Mouse (Mus musculus) megakaryocyte, embryonic 14.5 days (primary cell): ENCODE results near the gene Lrp1. TPM values are rescaled to one million over a fixed set of nuclear protein-coding genes. Genes with fewer than 3 reads are reported as not detected.

Experiments used
- H3K27me3 ChIP-seq: replicated peaks from 2 replicates; pipeline ENCODE3; 2012; ENCODE audit warnings: inconsistent platforms
- H3K36me3 ChIP-seq: replicated peaks from 2 replicates; pipeline ENCODE3; 2012; ENCODE audit warnings: low read length, inconsistent platforms, mixed read lengths
- H3K4me1 ChIP-seq: 2 replicates; pipeline ENCODE4 v1.6.1; 2012; ENCODE audit warnings: inconsistent platforms
- H3K4me3 ChIP-seq: replicated peaks from 2 replicates; pipeline ENCODE3; 2012; ENCODE audit warnings: moderate library complexity, mild to moderate bottlenecking, inconsistent platforms
- H3K9me3 ChIP-seq: 2 replicates; pipeline ENCODE4 v1.6.1; 2012; ENCODE audit warnings: inconsistent platforms
- FLI1 ChIP-seq: IDR thresholded peaks from 2 replicates; pipeline ENCODE4 v1.6.1; 2012; ENCODE audit warnings: low read length, inconsistent platforms, mixed read lengths
- GATA1 ChIP-seq: IDR thresholded peaks from 3 replicates; pipeline ENCODE4 v1.6.1; 2012; ENCODE audit warnings: mixed read lengths, low read length, inconsistent platforms, borderline replicate concordance
- polyA plus RNA-seq: library from polyadenylated mRNA; stranded (reverse); fragments of >175 nt; gene quantifications from 2 replicates; pipeline ENCODE4 v1.2.3, GENCODE M21; 2012; ENCODE audit warnings: low replicate concordance; ENCODE audit not compliant: insufficient read depth

Lrp1 gene
- polyA plus RNA-seq, 1 experiment: 208 TPM

DNA sequence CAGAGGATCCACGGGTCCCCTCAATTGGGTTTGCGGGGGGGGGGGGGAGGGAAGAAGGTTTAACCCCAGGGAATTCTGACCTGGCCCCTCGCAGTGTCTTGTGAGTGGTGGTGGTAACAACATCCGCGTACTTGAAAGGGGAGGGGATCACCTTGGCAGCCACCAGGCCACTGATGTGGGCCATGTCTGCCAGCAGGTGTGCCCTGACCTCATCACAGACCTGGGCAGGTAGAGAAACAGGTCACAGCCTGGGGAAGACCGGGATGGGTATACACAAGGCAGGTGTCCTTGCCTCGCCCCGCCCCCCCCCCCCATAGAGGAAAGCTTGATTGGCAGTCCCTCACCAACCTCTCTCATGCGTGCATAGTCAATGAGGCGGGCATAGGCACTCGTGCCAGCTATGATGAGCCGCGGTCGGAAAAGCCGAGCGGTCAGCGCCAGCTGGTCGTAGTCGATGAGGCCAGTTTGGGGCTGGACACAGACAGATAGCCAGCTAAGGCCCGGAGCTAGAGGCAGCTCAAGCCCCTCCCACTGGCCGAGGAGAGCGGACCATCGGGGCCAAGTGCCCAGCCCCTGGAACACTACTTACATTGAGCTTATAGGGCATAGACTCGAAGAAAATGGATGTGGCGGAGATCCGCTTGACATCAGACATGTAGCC, 101.8 kb downstream of the Lrp1 start:
- Histone ChIP-seq H3K4me1 (peaks cover 56% of the 10 kb centered on the region), H3K9me3 (no peaks in the 10 kb centered on the region), H3K4me3 (no peak overlapping the region), H3K27me3 (peaks cover 25% of the 10 kb centered on the region), H3K36me3 (peaks cover 47% of the 10 kb centered on the region)
- TF ChIP-seq GATA1 (no peak), FLI1 (no peak)

GRCm38 (mm10) chr10:127517941-127518340, 103.0 kb downstream of the Lrp1 start:
- H3K9me3 ChIP-seq: no peaks in the 10 kb centered on the region
- H3K4me3 ChIP-seq: no peak overlapping the region
- H3K27me3 ChIP-seq: peaks cover 30% of the 10 kb centered on the region
- TF ChIP-seq FLI1: no peak
- no peak for TF ChIP-seq GATA1
- H3K36me3 ChIP-seq: peaks cover 47% of the 10 kb centered on the region
- peaks cover 67% of the 10 kb centered on the region for H3K4me1 ChIP-seq

- Histone ChIP-seq H3K4me3 (no peak overlapping the region), H3K9me3 (no peaks in the 10 kb centered on the region), H3K4me1 (peaks cover 72% of the 10 kb centered on the region), H3K27me3 (peaks cover 41% of the 10 kb centered on the region), H3K36me3 (peaks cover 47% of the 10 kb centered on the region)
- no peak for TF ChIP-seq GATA1
- TF ChIP-seq FLI1: no peak
Observed at GRCm38 (mm10) chr10:127516576-127517260, 104.2 kb downstream of the Lrp1 start.

DNA sequence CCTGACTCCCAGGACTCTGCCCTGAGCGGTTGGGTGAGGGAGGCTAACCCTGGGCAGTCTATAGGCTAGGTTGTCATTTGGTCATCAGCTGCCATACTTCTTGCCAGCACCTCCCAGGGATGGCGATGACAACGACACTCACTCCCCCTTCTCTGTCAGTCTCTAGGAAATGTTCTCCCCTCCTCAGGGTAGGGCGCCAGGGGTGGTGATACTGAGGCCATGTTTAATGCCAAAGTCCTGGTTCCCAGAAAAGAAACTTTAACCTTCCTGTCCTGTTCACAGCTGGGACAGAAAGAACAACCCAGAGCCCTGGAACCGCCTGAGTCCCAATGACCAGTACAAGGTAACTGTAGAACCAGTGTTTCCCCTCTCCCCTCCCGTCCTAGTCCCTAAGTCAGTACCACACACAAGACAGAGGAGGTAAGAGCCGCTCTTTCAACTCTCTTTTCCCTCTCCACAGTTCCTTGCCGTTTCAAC, 104.9 kb downstream of the Lrp1 start:
- Histone ChIP-seq H3K9me3 (no peaks in the 10 kb centered on the region), H3K36me3 (peaks cover 47% of the 10 kb centered on the region), H3K4me3 (no peak overlapping the region), H3K4me1 (peaks cover 72% of the 10 kb centered on the region), H3K27me3 (peaks cover 48% of the 10 kb centered on the region)
- TF ChIP-seq FLI1: no peak
- no peak for TF ChIP-seq GATA1

- TF ChIP-seq FLI1 (no peak), GATA1 (no peak)
- Histone ChIP-seq H3K4me3 (peak overlapping the region; percentile 18), H3K9me3 (no peaks in the 10 kb centered on the region), H3K27me3 (peaks cover 53% of the 10 kb centered on the region), H3K4me1 (peaks cover 72% of the 10 kb centered on the region), H3K36me3 (peaks cover 42% of the 10 kb centered on the region)
Observed at GRCm38 (mm10) chr10:127515271-127515982, 105.5 kb downstream of the Lrp1 start.

DNA sequence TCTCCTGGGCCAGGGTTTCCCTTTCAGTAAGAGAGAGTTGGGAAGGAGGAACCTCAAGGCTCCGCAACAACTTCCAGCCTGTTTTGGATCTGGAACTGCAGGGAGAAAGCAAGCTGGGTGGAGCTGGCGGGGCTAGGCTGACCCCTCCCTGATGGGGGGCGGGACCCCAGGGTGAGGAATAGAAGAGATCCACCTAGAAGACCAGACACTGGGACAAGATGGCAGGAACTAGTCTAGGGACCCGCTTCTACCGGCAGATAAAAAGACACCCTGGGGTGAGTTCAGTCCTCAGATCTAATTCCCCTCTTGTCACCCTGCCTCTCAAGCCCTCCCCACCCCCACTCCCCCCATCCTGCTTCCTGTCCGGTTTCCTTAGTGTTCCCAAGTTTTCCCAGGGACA, 106.2 kb downstream of the Lrp1 start, which contains the start of gene Ndufa4l2:
Ndufa4l2 (plus strand) TSS at position 204 of the 400 bp plus-strand sequence.
- H3K4me3 ChIP-seq: peak within 1 kb of the TSS; percentile 89

GRCm38 (mm10) chr10:127514111-127514698, 106.7 kb downstream of the Lrp1 start:
- Histone ChIP-seq H3K4me3 (peak overlapping the region; percentile 89), H3K27me3 (peaks cover 66% of the 10 kb centered on the region), H3K36me3 (peaks cover 30% of the 10 kb centered on the region), H3K4me1 (peaks cover 72% of the 10 kb centered on the region), H3K9me3 (no peaks in the 10 kb centered on the region)
- TF ChIP-seq GATA1 (no peak), FLI1 (no peak)

More for the DNA sequence above, 106.2 kb downstream of the Lrp1 start, which contains the start of gene Ndufa4l2:
- TF ChIP-seq GATA1: no peak
- TF ChIP-seq FLI1: no peak
- H3K9me3 ChIP-seq: no peaks in the 10 kb centered on the region
- H3K27me3 ChIP-seq: peaks cover 60% of the 10 kb centered on the region
- peaks cover 35% of the 10 kb centered on the region for H3K36me3 ChIP-seq
- peaks cover 72% of the 10 kb centered on the region for H3K4me1 ChIP-seq

DNA sequence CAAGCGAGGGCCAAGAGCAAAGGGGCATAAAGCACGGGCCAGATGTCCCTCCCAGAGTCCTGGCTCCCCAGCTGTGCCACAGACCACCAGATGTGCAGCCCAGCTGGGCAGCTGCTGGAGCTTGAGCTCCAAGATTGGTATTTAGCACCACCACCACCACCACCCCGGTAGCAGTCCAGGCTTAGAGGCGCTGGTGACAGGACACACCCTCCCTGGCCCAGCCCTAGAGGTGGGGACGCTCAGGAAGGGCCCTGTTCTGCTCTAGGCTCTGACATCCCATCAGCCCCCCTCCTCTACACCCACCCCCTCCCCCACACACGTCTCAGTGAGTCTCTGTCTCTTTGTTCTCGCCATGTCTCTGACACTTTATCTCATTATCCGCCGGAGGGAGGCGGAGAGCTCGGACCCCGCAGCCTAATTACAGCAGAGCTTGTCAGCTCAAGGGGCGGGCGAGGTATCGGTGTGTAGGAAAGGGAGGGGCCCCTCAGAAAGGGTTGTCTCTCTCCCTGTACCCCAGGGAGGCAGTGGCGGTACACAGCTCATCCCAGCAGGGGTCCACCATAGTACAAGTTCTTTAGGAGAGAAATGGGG, 107.4 kb downstream of the Lrp1 start:
- peaks cover 68% of the 10 kb centered on the region for H3K27me3 ChIP-seq
- H3K4me1 ChIP-seq: peaks cover 78% of the 10 kb centered on the region
- TF ChIP-seq FLI1 (no peak), GATA1 (no peak)
- peak overlapping the region; percentile 89 for H3K4me3 ChIP-seq
- H3K9me3 ChIP-seq: no peaks in the 10 kb centered on the region
- H3K36me3 ChIP-seq: peaks cover 24% of the 10 kb centered on the region

GRCm38 (mm10) chr10:127512813-127513212, 108.1 kb downstream of the Lrp1 start:
- peak overlapping the region; percentile 89 for H3K4me3 ChIP-seq
- peaks cover 16% of the 10 kb centered on the region for H3K36me3 ChIP-seq
- TF ChIP-seq GATA1 (no peak), FLI1 (no peak)
- H3K4me1 ChIP-seq: peaks cover 84% of the 10 kb centered on the region
- no peaks in the 10 kb centered on the region for H3K9me3 ChIP-seq
- H3K27me3 ChIP-seq: peaks cover 75% of the 10 kb centered on the region
